Mouse (Mus musculus) embryo, embryonic 10 days (tissue): Measurements from ENCODE around the gene F11r.

Experiments used
- DNase-seq: peaks from one replicate; pipeline ENCODE4 v3.0.0-alpha.2; 2015; ENCODE audit warnings: low spot score

Gene F11r

DNA sequence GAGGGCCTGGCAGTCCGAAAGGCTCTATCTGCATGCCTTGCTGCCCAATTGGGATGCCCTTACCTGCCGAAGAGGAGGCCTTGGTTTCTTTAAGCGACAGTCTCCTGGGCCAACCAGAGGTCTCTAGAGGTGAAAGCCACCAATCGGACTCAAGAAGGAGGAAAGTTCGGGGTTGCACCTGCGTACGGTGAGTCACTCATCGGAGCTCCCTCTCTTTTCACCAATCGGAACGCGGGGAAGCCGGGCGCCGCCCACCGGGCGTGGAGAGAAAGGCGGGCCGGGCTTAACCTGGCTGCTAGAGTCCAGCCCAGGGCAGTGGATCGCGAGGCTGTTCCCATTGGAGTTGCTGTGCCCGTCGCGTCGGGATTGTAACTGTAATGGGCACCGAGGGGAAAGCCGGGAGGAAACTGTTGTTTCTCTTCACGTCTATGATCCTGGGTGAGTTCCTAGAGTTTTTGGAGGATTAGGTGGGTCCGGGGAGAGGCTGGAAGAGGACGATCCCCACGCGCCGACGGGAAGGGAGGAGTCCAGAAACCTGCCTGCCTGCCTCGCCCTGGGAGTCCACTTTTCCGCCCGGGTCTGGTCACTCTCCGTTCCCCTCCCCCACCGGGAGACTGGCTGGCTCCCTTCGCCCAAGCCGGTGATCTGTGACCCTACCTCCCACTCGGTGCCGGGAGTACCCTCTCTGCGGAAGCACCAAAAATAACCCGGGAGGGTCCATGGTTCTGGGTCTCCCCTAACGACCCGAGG is at the start of gene F11r:
Gene F11r, plus strand, starts transcription at position 272 of the 750 bp plus-strand sequence.
- peak; percentile 77 for DNase-seq

- DNase-seq = no peak
Measured at GRCm38 (mm10) chr1:171388376-171389102, 48.8 kb upstream of the F11r start, which contains the start of gene Arhgap30. TSS of gene Arhgap30 (plus strand) at chr1:171388954.

DNA sequence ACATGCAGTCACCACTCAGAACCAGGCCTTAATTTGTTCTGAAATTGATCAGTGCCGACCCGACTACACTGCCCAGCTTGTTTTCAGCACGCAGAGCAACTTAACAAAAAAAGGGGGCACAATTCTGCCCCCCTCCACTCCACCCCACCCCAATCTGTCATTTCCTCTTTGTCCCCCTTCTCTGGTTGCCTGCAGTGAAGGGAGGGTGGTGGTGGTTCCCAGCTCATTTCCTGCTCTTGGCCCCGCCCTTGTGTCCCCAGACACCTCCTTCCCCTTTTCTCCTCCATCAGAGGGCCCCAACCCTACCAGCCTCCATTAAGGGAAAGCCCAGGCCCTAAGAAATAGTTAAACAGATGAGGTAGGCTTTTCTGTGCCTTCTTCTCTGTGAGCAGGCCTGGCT is 47.2 kb upstream of the F11r start:
- DNase-seq = no peak

DNA sequence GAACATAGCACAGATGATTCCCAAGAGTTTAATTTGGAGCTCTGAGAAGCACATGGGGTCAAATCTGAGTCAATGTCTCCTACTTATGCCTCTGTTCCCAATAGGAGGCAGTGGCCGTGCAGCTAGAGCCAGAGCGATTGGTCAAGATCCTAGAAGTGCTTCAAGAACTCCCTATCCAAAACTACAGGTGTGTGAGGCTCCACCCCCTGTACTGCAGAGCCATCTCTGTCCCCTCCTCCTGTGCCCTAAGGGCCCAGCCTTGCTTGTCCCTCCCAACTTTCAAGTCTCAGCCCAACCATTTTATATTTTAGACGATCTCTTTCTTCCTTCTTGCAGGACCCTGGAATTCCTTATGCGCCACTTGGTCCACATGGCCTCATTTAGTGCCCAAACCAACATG is 35.5 kb upstream of the F11r start:
- DNase-seq = no peak

DNA sequence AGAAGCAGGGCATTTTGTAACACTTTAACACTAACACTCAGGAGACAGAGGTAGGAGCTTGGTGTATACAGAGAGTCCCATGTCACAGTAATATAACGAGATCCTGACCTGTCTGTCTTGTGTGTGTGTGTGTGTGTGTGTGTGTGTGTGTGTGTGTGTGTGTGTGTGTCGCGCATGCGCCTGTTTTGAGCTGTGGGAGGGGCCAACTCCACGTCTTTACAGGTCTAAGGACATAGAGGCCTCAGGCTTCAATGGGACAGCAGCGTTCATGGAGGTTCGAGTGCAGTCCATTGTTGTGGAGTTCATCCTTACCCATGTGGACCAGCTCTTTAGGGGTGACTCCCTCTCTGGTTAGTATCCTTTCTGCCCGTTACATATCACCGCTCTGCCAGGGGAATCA is 34.3 kb upstream of the F11r start:
- DNase-seq = no peak

GRCm38 (mm10) chr1:171407263-171407662 is 30.1 kb upstream of the F11r start:
- DNase-seq = no peak

GRCm38 (mm10) chr1:171410231-171410630 is 27.1 kb upstream of the F11r start:
- no peak for DNase-seq

DNA sequence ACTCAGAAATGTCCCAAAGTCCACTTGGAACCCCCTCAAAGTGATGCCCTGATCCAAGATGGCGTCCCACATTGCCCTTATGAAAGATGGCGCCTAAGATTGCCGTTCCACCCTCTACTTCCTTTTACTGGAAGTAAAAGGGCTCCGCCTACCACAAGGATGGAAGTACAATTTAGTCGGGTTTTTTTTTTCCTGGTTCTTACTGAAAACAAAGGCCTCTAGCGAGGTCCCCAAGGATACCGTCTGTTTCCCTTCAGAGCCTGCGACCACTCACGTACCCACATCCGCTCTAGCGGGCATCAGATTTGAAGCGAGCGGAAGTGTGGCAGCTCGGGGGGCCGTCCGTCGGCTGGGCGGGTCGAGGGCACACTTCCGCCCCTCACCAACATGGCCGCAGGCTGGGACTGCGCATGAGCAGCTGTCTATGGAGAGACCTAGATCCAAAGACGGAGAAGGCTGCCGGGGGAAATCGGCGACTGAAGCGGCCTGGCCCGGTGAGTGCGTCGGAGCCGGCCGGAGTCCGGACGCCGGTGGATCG is 26.3 kb upstream of the F11r start, which contains the start of gene Usf1:
Gene Usf1, plus strand, starts transcription at position 367 of the 538 bp plus-strand sequence.
- peak; percentile 98 for DNase-seq

GRCm38 (mm10) chr1:171411492-171411941 is 25.8 kb upstream of the F11r start:
- no peak for DNase-seq

DNA sequence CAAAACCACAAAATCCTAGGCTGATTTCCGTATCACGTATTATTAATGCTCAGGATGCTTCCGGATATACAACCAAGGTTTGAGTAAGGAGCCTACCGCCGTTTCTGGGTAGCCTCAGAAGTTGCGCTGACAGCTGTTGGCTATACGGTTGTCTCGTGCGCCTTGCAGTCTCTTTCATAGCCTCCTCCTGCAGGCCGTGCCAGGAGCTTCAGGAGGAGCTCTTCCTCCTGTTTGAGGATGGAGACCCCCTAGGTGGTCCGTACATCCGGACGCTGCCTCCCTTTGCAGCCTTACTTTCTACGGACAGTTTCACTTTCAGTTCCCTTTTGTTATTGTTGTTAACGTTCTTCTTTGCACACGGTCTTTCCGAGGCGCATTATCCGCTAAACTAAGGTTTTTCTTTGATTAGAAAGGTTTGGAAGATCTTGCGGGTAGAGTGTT is 25.3 kb upstream of the F11r start:
- DNase-seq = peak; percentile 74

GRCm38 (mm10) chr1:171412446-171412845 is 24.9 kb upstream of the F11r start:
- peak; percentile 28 for DNase-seq

- no peak for DNase-seq
Measured at GRCm38 (mm10) chr1:171413608-171414007, 23.7 kb upstream of the F11r start.

DNA sequence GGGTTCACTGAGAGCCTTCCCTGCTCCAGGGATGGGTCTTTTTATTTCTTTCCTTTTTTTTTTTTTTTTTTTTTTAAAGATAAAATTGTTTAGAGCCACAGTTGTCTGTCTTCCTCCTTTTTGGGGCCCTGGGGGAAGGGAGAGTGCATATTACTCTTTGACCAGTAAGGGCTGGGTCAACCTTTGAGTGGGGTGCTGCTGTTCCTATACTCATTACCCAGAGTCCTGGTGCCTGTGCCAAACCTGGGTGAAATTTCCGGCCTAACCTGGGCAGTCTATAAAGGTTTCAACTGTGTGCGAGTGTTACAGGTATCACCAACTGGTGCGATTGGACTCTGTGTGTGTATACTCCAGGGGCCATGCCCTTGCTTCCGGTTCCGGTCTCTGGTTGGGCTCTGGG is 18.7 kb upstream of the F11r start, which contains the start of gene Tstd1:
Gene Tstd1, plus strand, starts transcription at position 213 of the 400 bp plus-strand sequence.
- no peak for DNase-seq

DNA sequence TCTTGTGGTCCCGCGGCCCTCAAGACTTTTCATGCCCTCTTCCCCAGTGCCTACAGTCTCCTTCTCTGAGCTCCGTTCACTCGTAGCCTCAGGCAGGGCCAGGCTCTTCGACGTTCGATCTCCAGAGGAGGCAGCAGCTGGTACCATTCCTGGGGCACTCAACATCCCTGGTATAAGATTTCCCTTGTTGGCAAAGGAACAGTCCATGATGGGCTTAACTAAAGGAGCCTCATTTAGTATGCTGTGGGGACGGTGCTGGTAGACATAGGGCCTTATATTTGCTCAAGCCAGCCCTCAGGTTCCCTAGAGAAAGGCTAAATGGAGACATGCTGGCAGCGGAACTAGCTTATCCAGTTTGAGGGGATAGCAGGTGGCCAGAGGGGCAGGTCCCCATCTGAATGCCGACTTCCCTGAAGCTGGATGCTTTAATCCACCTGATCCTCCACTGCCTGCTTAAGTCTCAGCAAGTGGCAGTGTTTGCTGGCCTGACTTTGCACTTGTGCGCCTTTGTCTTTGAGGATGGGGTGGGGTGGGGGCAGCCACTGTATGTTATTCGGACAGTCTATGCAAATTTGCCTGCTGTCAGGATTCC is 17.9 kb upstream of the F11r start:
- no peak for DNase-seq

DNA sequence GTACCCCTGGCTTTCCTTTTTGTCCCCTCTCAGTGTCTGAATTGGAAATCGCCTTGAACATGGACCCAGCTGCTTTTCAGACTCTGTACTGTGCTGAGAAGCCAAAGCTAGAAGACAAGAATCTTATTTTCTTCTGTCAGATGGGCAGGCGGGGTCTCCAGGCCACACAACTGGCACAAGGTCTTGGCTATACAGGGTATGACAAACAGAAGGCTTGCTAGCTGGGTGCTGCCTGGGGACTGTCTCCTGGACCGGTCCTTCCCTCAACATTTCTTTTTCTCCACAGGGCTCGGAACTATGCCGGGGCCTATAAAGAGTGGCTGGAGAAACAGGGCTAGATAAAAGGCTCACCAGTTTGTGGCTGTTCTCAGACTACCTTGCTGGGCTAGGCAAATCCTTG is 17.4 kb upstream of the F11r start:
- no peak for DNase-seq

DNA sequence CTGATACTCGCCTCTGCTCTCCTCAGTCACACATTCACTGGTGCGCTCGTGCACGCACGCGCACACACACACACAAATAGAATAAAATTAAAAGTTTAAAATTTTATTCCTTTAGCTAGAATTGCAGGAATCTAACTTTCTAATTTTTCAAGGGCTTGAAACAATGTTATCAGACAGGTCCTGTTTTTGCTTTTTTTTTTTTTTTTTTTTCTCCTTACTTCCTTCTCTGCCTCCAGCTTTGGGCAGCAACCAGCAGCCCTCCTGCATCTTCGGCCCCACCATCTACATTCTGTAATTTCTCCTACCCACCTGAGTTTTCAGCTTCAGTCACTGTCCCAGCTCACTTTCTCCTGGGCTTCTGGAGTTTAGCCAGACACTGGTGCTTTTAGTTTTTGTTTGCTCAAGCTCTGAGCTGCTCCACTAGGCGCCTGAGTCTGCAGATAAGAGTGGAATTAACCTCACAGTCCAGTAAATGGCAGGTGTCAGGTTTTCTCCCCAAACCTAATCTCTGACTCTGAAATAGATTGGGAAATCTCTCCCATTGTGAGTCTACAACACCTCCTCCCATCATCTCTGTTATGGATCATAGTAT is 14.7 kb upstream of the F11r start:
- DNase-seq = no peak

DNA sequence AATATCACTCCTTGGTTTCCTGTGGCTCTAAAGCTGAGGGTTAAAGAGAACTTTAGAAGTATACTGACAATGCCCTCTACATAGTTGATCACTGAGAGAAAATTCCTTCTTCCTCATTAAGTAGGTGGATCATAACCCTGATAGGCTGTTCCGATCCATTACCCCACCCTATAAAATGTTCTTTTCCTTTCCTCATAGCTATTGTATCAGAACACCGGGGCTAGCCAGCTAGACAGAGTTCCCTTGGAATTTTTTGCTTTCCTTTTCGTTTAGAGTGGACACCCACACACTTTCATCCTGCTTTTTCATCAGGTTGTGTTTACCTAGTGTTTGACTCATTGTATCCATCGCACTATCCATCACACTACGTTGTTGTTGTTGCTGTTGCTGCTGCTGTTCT is 12.7 kb upstream of the F11r start:
- no peak for DNase-seq

GRCm38 (mm10) chr1:171425126-171425525 is 12.2 kb upstream of the F11r start:
- DNase-seq = no peak

GRCm38 (mm10) chr1:171432158-171432557 is 5.2 kb upstream of the F11r start:
- no peak for DNase-seq

DNA sequence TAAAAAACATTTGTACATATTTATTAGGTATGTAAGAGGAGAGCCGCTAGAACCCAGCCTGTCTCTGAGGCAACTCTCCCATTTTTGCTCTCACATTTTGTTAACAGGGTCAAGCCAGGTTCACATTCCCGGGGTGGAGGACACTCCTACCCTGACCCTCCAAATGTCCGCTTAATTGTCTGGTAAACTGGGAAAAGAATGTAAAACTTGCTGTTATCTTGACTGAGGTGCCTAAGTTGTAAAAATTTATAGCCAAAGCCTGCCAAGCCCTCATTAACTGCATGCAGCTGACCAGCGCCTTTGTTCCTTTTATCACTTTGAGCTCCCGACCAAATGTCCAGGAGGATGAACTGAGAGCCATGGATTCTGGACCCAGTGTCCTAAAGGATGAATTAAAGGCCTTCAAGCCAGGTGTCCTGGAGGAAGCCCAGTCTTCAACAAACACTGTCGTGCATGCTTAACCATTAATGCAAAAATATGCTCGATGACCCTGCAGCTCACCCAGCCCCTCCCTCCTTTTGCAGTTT is 2.0 kb upstream of the F11r start:
- peak; percentile 49 for DNase-seq

DNA sequence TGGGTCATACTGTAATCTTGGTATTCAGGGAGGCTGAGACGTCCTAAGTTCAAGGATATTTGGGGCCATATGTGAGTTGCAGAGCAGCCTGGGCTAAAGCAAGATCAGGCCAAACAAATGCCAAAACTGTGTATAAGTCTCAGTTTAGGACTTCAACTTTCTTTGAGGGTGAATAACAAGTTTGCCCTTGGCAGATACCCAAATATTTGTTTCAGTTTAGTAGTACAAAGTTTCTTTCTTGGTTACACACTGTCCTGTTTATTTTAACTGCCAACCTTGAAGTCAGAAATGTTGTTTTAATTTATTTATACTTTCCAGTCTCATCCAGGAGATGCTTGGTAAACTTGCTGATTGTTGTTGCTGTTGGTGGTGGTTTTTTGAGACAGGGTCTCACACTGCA is 1.4 kb upstream of the F11r start:
- DNase-seq = no peak
